Mouse (Mus musculus) megakaryocyte progenitor cell, adult 5-6 weeks (primary cell): Measurements from ENCODE around the gene Tdrd1. TPM values are rescaled to one million over a fixed set of nuclear protein-coding genes. Genes with fewer than 3 reads are reported as not detected.

Experiments used
- ATAC-seq: replicated peaks from 2 replicates; pipeline ENCODE4 v1.8.0; 2016; ENCODE audit warnings: mild to moderate bottlenecking, moderate TSS enrichment, inconsistent platforms; ENCODE audit not compliant: poor library complexity
- total RNA-seq, 2 experiments: library from RNA; stranded (forward) in 1 of 2; stranded (reverse) in 1 of 2; fragments of 157-497, 149-512 nt in 1 of 2; fragments of 200-1000 nt in 1 of 2; gene quantifications; 2 replicates each; pipeline versions ENCODE4 v1.2.3 to v1.2.4; 2015 to 2017

Gene Tdrd1
- total RNA-seq, 2 experiments from 2014 or later: 0.04 TPM; not detected in 1

GRCm38 (mm10) chr19:56828305-56828704, 2.3 kb downstream of the Tdrd1 start:
- ATAC-seq: no peak

- ATAC-seq: no peak
Observed at GRCm38 (mm10) chr19:56829267-56829666, 3.3 kb downstream of the Tdrd1 start.

DNA sequence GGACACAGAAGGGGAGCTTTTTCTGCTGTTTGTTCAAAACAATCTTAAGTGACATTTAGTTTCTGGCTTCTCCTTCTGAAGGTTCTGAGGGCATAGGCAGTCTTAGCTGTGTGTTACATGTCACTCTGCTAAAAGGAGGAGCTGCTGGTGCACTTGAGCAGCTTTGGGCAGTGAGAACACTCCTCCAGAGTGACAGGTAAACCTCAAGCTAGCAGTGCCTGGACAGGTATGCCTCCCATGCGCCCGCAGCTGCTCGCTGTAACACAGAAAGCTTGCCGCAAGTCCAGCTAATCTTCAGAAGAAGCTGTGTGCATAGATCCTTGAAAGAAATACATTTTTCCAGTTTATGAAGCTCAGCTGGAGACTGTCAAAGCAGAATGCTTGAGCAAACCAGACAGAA, 4.2 kb downstream of the Tdrd1 start:
- no peak for ATAC-seq

GRCm38 (mm10) chr19:56835340-56835739, 9.3 kb downstream of the Tdrd1 start:
- no peak for ATAC-seq

DNA sequence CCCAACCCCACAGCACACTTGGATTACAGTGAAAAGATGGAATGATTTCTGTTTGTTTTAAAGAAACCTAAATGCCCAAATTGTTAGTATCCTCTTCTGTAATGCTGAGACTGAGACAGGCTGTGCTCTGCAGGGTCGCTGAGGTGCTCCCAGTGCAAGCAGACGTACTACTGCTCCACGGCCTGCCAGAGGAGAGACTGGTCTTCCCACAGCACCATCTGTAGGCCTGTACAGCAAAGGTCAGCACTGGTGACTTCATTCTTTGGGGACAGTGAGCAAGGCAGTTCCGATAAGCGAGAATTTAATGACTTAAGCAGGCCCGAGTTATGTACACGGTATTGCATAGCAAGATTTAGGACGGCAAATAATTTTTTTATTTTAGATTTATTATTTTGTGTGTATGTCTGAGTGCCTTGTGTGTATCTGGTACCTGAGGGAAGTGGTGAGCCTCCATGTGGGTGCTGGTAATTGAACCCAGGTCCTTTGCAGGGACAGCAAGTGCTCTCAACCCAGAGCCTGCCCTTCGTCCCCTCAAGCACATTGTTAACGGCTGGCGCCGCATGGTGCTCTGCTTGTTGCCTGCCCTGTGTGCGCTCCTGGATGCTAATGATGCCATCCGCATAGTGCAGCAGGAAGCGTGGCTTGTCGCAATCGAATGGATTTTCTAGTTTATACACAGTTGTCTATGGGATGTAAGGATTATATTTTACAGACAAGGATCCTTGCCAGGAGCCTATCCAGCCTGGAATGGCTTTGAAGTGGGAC, 13.1 kb downstream of the Tdrd1 start:
- ATAC-seq: no peak

GRCm38 (mm10) chr19:56842974-56843373, 17.0 kb downstream of the Tdrd1 start:
- ATAC-seq: no peak

- ATAC-seq: no peak
Observed at GRCm38 (mm10) chr19:56852590-56852989, 26.6 kb downstream of the Tdrd1 start.

GRCm38 (mm10) chr19:56856455-56856854, 30.4 kb downstream of the Tdrd1 start:
- ATAC-seq: no peak

- no peak for ATAC-seq
Observed at GRCm38 (mm10) chr19:56867701-56868100, 41.7 kb downstream of the Tdrd1 start.

GRCm38 (mm10) chr19:56873816-56874600, 48.0 kb downstream of the Tdrd1 start, which contains the start of gene Vwa2:
Gene Vwa2, plus strand, starts transcription at chr19:56874249.
- no peak for ATAC-seq

DNA sequence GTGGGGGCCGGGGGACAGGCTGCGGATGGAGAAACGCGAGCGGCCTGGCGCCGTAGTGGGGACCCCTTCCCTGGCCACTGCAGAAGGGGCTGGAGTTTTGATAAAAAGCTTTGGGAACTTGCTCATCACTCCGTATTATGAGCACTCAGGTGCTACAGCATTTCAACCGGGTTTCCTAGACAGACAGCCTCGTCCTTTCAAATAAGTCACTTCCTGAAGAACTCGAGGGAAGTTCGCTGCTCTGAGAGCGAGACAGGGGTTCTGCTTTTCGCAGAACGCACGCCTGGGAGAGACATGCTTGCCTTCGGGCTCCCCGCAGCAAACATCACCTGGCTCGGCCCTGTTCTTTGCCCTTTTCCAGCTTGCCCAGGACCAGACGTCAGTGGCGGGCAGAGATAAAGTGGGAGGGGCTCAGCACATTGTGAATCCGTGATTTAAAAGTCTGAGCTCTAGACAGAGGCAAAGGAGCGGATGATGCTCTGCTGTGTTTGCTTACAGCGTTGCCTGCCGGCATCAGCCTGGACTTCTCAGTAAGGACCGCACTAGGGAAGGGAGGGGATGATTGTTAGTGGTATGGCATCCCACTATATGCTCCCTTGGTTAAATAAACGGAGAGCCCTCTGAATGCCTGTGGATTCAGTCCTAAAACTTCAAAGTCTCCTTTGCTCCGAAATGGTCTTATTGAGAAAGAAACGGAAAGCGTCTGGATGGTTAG, 48.7 kb downstream of the Tdrd1 start:
- no peak for ATAC-seq

DNA sequence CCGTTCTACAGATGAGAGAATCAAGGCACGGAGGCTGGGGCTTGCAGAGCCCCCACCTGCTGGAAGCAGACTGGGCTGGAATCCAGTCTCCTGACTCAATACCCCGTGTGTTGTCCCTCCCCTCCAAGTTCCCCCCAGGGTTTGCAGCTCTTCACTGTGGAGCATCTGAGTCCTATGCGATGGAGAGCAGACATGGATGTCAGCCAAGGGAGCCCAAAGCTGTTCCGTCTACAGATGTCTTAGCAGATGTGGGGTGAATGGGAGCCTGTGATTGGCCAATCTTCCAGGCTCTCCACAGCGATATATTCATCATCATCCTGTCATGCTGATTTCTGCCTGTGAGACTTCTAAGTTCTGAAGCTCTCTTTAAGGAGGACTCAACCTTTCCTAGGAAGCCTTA, 51.4 kb downstream of the Tdrd1 start:
- no peak for ATAC-seq

DNA sequence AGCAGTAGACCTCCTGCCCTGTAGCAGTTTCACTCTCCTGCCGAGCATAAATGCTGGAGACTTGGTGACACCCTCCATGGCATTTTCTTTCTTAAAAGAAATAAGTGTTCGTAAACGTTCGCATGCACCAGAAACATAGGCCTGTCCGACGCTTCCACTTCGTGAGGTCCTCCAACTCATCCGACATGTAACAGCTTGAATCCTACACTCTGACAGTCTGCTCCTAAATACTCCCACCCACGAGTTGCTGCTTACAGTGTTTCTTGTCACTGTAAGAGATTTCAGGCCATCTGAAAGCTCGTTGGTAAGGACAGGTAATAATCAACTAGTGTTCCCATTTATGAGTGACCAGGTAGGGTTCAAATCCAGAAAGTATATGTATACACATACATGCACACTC, 61.9 kb downstream of the Tdrd1 start:
- ATAC-seq: no peak

GRCm38 (mm10) chr19:56888654-56889053, 62.6 kb downstream of the Tdrd1 start:
- ATAC-seq: no peak

GRCm38 (mm10) chr19:56891438-56891837, 65.4 kb downstream of the Tdrd1 start:
- ATAC-seq: no peak

DNA sequence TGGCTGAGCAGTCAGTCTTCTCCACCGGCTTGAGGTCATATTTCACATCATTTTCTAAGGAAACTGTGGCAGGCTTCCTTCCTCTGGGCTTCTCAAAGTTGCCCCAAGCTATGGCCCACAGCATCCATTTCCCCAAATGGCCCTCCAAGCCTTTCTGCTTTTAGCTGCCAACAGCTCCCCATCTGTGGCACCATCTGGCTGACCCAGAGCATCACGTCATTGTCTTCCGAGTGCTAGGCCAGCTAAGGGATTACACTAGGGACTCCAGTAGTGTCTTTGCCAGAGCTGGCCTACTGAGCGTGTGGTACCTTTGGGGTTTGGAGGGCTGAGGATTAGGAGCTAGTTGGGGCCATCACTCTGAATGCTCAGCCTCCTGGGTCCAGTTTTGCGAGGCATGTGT, 66.6 kb downstream of the Tdrd1 start:
- no peak for ATAC-seq

DNA sequence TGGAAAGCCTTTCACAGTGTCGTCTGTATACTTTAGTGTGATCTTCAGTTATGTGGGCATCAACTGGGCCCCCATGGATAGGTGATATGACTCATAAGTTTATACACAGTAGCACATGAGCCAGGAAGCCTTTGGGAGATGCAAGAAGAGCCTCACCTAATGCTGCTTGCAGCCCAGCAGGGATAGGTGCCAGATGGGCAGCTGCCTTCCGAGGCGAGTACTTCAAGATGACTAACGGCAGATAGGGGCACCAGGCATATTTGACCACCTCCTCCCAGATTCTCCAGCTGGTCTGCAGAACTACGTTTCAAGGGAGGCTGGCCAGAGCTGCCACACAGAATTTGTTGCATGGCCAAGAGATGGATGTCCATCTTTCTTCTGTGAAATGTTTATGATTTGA, 67.3 kb downstream of the Tdrd1 start:
- ATAC-seq: no peak

DNA sequence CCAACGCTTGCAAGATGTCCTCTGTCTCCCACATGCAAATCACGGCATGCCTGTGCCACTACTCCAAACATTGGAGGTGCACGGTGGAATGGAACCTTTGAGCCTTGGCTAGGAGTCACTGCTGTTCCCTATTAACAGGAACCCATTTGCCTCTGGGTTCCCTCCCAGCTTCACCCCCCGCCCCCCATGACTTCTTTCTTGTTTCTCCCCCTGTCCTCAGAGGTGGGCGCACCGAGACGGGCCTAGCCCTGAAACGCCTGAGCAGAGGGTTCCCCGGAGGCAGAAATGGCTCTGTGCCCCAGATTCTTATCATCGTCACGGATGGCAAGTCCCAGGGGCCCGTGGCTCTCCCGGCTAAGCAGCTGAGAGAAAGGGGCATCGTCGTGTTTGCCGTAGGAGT, 71.6 kb downstream of the Tdrd1 start:
- no peak for ATAC-seq

DNA sequence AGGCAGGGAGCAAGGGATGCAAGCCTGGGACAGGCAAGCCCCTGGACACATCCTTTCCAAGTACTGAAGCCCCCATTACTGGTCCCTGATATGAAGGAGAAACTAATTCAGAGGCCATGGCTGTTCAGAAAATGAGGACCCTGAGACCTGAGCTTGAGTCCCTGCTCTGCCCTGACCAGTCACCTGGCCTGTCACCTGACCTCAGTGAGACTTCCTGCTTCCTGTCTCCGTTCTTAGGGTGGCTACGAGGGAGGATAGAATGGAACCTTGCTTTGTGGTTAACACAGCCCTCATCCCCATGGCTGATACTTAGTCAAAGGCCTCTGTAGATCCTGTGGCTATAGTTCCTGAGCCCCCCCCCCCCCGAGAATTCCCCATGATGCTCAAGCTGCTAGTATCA, 78.1 kb downstream of the Tdrd1 start:
- no peak for ATAC-seq

DNA sequence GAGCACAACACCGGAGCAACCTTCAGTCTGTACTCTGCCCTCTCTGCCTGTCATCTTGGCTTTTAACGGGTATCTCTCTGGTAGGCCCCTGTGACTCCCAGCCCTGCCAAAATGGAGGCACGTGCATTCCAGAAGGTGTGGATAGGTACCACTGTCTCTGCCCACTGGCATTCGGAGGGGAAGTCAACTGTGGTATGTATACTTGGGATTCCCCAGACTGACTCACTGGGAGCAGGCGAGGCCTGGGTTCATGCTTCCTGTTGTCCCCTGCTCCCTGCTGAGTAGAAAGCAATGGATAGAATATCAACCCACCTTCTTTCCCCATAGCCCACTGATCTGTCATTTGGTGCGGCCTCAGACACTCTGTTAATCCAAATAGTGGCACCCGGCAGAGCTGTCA, 79.4 kb downstream of the Tdrd1 start:
- no peak for ATAC-seq

GRCm38 (mm10) chr19:56907850-56908249, 81.8 kb downstream of the Tdrd1 start:
- no peak for ATAC-seq
